Mouse (Mus musculus) layer of hippocampus, postnatal 10 days (tissue): Measurements from ENCODE around the gene Tex2. TPM values are rescaled to one million over a fixed set of nuclear protein-coding genes. Genes with fewer than 3 reads are reported as not detected.
A peak's percentile ranks its signal among the peaks of the same experiment; 100 is the strongest.
"Not testable (repeated sequence)": the region's sequence is repeated elsewhere in the genome, so short reads cannot be mapped to it uniquely, and the experiment has no call there.

Experiments
- DNase-seq, 2 experiments: peaks; one replicate each; pipeline ENCODE4 v3.0.0; 2021; ENCODE audit warnings: low spot score in 2 of 2
- long read RNA-seq: library from polyadenylated mRNA; stranded (forward); transcript quantifications from one replicate; pipeline ENCODE4 v2.0.0, GENCODE M21; 2023
- total RNA-seq, 2 experiments: library from RNA; stranded (reverse); gene quantifications; 2 replicates each; pipeline ENCODE4 v1.2.3; 2021

The Tex2 gene
- 10 to 100 TPM; 96.1 to 98.4 TPM for total RNA-seq
- long read RNA-seq, full-length matches to known transcripts = 2 of 16 reads
- long read RNA-seq, partial matches to known transcripts = 9 of 16 reads
- long read RNA-seq, other reads (novel, unspliced or antisense) = 5 of 16 reads

DNA sequence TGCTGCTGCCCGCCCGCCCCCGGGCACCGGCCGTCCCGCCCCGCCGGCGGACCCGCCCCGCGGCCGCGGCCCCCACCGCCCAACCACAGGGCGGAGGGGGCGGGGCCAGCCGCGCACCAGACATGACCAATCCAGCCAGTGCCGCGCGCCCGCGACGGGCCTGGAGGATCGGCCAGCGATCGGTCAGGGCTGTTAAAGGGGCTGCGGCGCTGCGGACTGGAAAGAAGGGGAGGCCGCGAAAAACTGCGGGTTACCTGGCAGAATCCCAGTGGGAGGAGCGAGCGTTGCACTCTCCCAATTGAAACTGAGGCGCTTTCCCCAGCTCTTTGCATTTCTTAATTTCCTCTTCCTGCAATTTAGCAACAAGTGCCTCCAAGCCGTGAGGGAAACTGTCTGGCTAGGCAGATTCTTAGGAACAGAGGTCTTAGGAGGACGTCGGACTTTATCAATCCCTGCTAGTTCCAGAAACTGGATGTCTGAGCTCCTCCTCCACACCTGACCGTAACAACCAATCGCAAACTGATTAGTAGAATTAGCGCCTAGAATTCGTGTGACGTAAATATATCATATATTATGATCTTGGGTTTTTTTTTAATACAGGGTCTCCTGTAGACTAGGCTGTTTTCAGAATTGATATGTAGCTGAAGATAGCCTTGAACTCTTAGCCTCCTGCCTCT, at the start of gene Tex2:
Gene Tex2, minus strand, starts transcription at position 463 of the 677 bp plus-strand sequence.
- DNase-seq = peak; percentile 93 to 97

- DNase-seq = no peak
Measured at GRCm38 (mm10) chr11:106662634-106663407, 49.6 kb upstream of the Tex2 start.

- DNase-seq = no peak
Measured at GRCm38 (mm10) chr11:106660453-106661081, 47.3 kb upstream of the Tex2 start.

DNA sequence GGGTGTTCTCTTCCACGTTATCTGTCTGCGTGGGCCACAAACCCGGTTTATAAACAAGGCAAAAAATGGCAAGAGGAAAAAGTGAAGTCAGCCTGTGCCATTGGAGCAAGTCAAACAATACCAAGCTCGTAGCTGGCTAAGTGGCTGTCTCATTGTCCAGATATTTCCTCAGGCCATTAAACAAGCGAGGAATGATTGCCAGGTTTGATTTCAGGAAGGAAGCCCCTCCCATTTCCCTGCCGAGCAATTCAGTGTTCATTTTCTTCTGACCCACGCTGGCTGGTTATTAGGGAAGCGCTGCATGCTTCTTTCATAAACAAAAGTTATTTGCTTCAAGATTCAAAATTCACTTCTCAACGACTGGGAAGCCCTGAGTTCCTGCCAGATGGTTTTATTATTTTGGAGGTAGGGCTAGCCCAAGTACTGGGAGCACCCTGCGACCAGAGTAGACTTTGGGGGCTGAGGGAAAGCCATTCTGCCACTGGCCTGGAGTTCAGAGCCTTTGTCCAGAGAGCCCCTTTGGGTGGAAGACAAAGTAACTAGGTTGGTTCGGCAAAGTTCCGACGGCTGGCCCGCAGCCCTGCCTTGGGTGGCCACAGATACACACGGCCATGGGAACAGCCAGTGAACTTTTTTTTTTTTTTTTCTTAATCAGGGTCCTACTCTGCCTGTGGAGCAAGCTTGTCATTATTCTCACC, 46.5 kb upstream of the Tex2 start:
- peak; percentile 38 to 65 for DNase-seq

GRCm38 (mm10) chr11:106658051-106658880, 45.0 kb upstream of the Tex2 start:
- peak; percentile 82 to 84 for DNase-seq

DNA sequence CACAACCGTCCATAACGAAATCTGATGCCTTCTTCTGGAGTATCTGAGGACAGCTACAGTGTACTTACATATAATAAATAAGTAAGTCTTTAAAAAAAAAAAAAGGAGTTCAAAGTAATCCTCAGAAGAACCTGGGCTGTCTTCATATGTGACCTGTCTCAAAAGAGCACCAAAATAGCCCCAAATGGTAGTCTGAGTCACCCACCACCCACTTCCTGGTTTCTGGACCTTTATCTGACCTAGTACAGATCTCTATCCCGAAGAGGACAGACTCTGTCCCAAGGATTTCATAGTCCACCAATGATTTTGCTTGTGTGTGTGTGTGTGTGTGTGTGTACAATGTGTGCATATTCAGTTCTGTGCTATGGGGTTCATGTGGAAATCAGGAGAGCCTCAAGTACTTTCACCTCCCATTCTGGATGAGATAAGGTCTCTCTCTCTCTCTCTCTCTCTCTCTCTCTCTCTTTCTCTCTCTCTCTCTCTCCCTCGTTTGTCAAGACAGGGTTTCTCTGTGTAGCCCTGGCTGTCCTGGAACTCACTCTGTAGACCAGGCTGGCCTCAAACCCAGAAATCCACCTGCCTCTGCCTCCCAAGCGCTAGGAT, 43.8 kb upstream of the Tex2 start:
- DNase-seq = not testable (repeated sequence)

- DNase-seq = peak; percentile 76 to 77
Measured at GRCm38 (mm10) chr11:106648347-106648746, 35.1 kb upstream of the Tex2 start.

DNA sequence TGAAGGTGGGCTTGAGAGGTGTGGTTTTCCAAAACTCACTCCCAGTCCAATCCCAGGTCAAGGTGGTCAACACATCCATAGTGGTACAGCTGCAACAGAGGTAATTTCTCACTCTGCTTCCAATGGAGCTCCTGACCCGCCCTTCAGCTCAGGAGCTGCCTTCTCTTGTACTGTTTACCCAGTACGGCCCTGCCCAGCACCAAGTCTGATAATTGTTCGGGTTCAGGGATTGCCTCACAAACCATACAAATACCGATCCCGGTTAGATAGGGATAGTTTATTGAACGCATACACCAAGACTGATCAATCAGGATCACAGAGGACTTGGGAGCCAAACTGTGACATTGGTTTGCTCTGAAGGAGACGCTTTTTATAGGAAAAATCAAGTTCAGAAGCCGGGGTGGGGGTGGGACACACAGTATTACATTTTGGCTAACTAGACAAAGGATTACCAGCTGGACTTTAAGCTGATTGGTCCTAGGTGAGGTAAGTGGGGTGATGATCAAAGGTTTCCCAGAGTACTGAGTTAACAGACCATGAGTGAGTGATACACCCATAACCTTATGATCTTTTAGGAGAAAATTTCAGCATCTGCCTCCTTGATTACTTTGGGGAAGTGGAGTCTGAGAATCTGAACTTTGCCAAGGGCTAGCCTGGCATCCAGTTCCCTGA, 29.9 kb upstream of the Tex2 start:
- no peak for DNase-seq

GRCm38 (mm10) chr11:106641580-106641979, 28.4 kb upstream of the Tex2 start:
- no peak for DNase-seq

DNA sequence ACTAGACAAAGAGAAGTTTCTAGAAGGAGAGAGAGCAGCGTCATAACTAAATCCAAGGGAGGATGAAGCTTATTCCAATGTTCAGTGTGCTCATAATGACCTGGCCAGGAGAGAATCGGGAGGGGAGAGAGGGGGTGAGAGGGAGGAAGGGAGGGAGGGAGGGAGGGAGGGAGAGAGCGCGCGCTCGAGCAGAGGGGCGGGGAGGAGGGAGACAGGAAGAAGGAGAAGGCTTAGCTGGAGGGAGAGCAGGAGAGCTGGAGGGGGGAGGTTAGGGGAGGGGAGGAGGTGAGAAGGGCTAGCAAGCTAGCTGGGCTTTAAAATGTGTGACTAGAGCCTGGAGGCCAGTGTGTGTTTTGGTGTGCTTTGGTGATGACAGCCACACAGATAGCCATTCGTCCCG, 26.8 kb upstream of the Tex2 start:
- DNase-seq = no peak

GRCm38 (mm10) chr11:106639356-106639692, 26.1 kb upstream of the Tex2 start:
- DNase-seq = no peak

GRCm38 (mm10) chr11:106638551-106639355, 25.5 kb upstream of the Tex2 start:
- no peak for DNase-seq

DNA sequence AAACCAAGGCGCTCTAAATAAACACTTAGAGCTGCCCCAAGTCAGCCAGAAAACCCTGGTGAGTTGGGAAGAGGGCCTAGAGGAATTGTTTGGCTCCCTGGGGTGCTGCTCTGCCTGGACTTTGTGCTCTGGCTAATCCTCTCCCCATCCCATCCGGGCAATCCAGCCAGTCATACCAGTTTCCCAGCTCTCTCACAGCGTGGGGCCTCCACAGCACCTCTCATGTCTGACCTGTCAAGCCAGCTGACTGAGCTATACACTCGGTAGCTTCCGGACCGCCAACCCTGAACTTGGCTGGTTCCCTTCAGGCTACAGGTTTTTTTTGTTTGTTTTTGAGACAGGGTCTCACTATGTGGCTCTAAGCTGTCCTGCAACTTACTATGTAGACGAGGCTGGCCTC, 24.5 kb upstream of the Tex2 start:
- no peak for DNase-seq

DNA sequence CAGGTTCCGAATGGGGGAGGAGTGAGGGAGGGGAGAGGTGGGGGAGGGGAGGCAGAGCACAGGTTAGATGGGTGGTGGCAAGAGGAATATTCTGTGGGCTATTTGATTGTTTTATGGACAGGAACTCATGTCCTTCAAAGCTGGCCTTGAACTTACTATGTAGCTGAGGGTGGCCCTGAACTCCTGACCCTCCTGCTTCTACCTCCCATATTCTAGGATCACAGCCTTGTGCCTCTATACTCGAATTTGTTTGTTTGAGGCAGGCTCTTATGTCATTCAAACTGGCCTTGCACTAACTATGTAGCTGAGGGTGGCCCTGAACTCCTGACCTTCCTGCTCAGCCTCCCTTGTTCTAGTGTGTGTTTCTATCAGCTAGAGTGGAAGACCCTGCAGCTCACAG, 22.7 kb upstream of the Tex2 start:
- DNase-seq = no peak

GRCm38 (mm10) chr11:106634175-106634574, 21.0 kb upstream of the Tex2 start:
- not testable (repeated sequence) for DNase-seq

DNA sequence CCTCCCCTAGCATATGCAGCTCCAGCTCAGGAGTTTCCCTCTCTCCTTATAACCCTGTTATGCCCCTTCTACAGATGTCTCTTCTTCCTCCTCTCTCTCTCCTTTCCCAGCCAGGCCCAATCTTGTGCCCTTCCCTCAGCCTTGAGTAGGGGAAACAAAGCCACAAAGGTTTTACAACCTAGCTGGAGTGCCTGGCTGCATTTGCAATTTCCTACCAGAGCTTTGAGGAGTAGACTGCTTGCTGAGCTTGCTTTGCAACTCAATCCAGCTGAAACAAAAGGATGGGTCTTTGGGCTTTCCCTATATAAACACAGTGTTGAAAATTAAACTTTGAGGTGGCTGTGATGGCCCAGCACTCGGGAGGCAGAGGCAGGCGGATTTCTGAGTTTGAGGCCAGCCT, 20.2 kb upstream of the Tex2 start:
- DNase-seq = no peak

- DNase-seq = peak; percentile 79 to 85
Measured at GRCm38 (mm10) chr11:106627692-106628091, 14.5 kb upstream of the Tex2 start.

- no peak for DNase-seq
Measured at GRCm38 (mm10) chr11:106625577-106625976, 12.4 kb upstream of the Tex2 start.

DNA sequence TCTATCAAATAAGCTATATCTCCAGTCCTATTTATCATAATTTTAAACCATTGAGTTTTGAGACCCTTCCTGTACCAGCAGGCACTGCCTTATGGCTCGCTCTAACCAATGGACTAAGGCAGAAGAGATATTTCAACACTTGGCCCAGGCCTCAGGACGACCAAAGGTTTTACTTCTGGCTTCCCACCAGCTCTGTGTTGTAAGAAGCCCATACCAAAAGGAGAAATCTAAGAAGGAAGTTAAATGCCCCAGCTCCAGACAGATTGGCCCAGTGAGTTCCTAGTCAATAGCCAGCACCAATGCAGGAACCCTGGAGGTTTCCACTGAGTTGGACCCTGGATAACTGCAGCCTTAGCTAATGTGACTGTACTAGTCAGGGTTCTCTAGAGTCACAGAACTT, 10.4 kb upstream of the Tex2 start:
- no peak for DNase-seq
